Mouse (Mus musculus) lung, embryonic 14.5 days (tissue): ENCODE results near the gene Mul1. TPM values are rescaled to one million over a fixed set of nuclear protein-coding genes. Genes with fewer than 3 reads are reported as not detected.
A peak's percentile ranks its signal among the peaks of the same experiment; 100 is the strongest.

Experiments used
- ATAC-seq: fragments of 200-750 bp; cut with Nextera tagmentation; 2 replicates; pipeline ENCODE4 v1.8.0; 2017; ENCODE audit warnings: mild to moderate bottlenecking, moderate TSS enrichment, moderate library complexity; ENCODE audit not compliant: insufficient read depth
- DNase-seq: peaks from one replicate; pipeline ENCODE4 v3.0.0-alpha.2; 2015
- H3K27ac ChIP-seq: fragments of 300-500 bp; sonication (generic); 2 replicates; pipeline ENCODE4 v1.5.1; 2014; ENCODE audit warnings: low read depth, mild to moderate bottlenecking, moderate library complexity
- H3K27me3 ChIP-seq: fragments of 300-500 bp; sonication (generic); 2 replicates; pipeline ENCODE4 v1.6.1; 2014; ENCODE audit warnings: low read length, control low read depth; ENCODE audit not compliant: insufficient read depth
- H3K36me3 ChIP-seq: fragments of 300-500 bp; sonication (generic); 2 replicates; pipeline ENCODE4 v1.6.1; 2014; ENCODE audit warnings: control low read depth; ENCODE audit not compliant: insufficient read depth
- H3K4me1 ChIP-seq: fragments of 300-500 bp; sonication (generic); 2 replicates; pipeline ENCODE4 v1.6.1; 2014; ENCODE audit warnings: antibody characterized with exemption, control low read depth; ENCODE audit not compliant: insufficient read depth
- H3K4me2 ChIP-seq: fragments of 300-500 bp; sonication (generic); 2 replicates; pipeline ENCODE4 v1.6.1; 2014; ENCODE audit warnings: mild to moderate bottlenecking
- H3K4me3 ChIP-seq: fragments of 300-500 bp; sonication (generic); 2 replicates; pipeline ENCODE4 v1.5.1; 2014; ENCODE audit warnings: low read depth, low read length
- H3K9ac ChIP-seq: fragments of 300-500 bp; sonication (generic); 2 replicates; pipeline ENCODE4 v1.6.1; 2014
- H3K9me3 ChIP-seq: fragments of 300-500 bp; sonication (generic); 2 replicates; pipeline ENCODE4 v1.6.1; 2016; ENCODE audit warnings: low read depth, low read length, control low read depth
- CTCF ChIP-seq: IDR thresholded peaks from 2 replicates; pipeline ENCODE4 v1.5.1; 2016; ENCODE audit warnings: antibody characterized with exemption, low read depth
- WGBS: fragments of 180-500 bp; shearing (Covaris S2); extraction: QIAGEN DNeasy Blood & Tissue Kit; methylation state at CpG from one replicate; pipeline ENCODE4 v1.1.7; 2014; 5-methylcytosine and 5-hydroxymethylcytosine counted together
- polyA plus RNA-seq: library from polyadenylated mRNA; unstranded; fragments of >200 nt; fragmentation: Nextera tagmentation; extraction: Ambion mirVana; gene quantifications from 2 replicates; pipeline ENCODE4 v1.2.1, GENCODE M21; 2014

Mul1 gene
- polyA plus RNA-seq, 1 experiment from 2014 or later = 18.0 TPM

DNA sequence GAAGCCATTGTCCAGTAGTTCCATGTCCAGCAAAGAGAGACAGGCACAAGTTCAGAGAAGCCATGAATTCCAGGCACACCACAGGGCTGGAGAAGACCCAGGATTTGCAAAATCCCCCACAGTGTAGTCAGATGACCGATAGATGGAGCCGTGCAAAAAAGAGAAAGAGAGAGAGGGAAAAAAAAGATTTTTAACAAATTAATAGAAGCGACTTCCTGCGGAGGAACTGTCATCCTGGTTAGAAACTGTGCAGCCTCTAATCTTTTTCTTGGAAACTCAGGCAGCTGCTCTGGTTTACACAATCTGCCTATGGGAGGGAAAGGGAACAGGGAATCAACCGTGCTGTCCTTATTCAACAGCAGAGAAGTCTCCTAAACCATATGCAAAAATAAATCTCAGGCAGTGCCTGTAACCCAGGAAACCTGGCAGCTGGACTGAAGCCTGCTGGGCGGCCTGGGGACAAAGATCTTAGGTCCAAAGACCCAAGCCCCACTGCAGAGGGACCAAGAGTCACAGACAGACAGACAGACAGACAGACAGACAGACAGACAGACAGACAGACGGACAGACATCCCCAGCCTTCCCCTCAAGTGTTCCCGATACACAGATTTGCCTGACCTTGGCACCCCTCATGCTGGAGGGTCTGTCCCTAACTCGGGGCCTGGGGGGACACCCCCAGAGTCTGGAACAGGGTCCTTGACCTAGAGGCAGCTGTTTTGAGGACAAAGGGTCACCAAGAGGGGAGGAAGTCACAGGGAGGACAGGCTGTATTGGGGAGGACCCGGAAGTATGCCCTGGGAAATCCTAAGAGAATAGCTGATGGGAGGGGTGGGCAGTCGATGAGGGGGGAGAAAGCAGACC is 28.7 kb downstream of the Mul1 start:
- WGBS = under 1% methylated on average over 11 of the region's 11 CpGs
- Histone ChIP-seq H3K4me3 (no peak overlapping the region), H3K36me3 (no peaks in the 10 kb centered on the region), H3K27ac (peak overlapping the region; percentile 95), H3K4me2 (peak overlapping the region; percentile 54), H3K27me3 (no peaks in the 10 kb centered on the region; the same call in 1 of the 2 replicates), H3K9ac (0 out of 2 replicates have a peak overlapping the region, but pooled peaks have one; percentile 23), H3K9me3 (no peaks in the 10 kb centered on the region), H3K4me1 (peaks cover 26% of the 10 kb centered on the region)
- DNase-seq (peak; percentile 83), ATAC-seq (peak; percentile 59)
- TF ChIP-seq CTCF = peak; percentile 50

DNA sequence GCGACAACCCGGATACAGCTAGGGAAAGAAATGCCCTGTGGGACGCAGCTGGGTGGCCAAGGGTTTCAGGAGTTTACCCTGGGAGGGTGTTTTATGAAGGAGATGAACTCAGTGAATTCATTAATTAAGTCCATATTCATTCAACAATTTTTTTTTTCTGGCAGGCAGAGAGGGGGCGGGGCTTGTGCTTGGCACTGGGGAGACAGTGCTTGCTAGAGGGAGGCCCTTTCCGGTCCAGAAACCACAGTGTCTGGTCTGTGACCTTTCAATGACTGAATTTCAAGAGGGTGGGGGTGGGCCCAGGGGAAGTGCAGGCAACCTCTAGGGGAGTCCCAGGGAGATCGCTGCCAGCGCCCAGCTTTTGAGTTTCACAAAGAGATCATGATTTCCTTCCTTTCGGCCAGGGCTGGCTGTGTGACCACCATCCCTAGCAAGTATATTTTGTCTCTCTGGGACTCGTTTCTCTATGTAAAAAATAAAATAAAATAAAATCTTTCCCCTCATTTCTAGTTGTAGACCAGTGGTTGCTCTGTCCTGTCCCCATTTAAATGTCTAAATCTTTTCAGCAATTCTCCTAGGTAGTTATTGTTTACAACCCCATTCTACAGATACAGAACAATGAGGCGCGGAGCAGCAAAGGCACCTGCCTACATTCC is 29.5 kb downstream of the Mul1 start:
- H3K4me2 ChIP-seq = peak overlapping the region; percentile 54
- peaks cover 28% of the 10 kb centered on the region for H3K4me1 ChIP-seq
- H3K27me3 ChIP-seq = no peaks in the 10 kb centered on the region; the same call in 1 of the 2 replicates
- H3K36me3 ChIP-seq = no peaks in the 10 kb centered on the region
- 0 out of 2 replicates have a peak overlapping the region, but pooled peaks have one; percentile 23 for H3K9ac ChIP-seq
- peak overlapping the region; percentile 95 for H3K27ac ChIP-seq
- WGBS = 6% methylated on average over 11 of the region's 11 CpGs
- no peaks in the 10 kb centered on the region for H3K9me3 ChIP-seq
- ATAC-seq (peak; percentile 71), DNase-seq (peak; percentile 91)
- 0 out of 2 replicates have a peak, but pooled peaks have one; percentile 1 for TF ChIP-seq CTCF
- H3K4me3 ChIP-seq = no peak overlapping the region; the same call in 1 of the 2 replicates

DNA sequence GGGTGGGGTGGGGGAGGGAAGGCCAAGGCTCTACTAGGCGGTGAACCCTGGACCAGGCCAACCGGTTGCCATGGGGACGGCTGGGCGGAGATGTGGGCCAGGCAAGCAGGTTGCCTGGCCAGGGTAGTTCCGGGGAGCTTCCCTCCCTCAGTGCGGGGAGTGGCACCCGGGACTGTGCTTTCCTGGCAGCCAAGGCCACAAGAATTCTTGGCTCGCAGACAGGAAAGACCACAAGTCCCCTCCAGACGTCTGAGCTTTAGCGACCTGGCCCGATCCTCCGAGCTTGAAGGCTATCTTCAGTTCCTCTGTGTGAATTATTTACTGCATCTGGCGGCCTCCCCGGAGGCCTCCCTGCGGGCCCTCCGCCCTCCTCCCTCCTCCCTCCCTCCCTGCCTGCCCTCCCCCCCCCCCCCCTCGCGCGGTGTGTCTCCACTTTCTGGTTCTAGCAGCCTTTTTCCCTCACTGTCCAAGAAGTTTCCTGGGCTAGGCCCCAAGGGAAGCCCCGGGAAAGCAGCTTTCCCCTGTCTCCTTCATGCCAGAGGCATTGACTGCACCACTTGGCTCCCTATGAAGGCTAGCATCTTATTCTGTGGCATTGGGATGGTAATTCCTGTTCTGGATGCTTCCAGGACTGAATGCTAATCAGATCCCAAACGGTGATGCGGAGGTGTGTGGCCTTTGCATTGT is 30.3 kb downstream of the Mul1 start:
- 1% methylated on average over 20 of the region's 22 CpGs for WGBS
- Histone ChIP-seq H3K4me2 (peak overlapping the region; percentile 54), H3K4me3 (peak overlapping the region; percentile 10; the same call in 1 of the 2 replicates), H3K27ac (peak overlapping the region; percentile 55), H3K9me3 (no peaks in the 10 kb centered on the region), H3K36me3 (no peaks in the 10 kb centered on the region), H3K4me1 (peaks cover 36% of the 10 kb centered on the region), H3K9ac (no peak overlapping the region), H3K27me3 (no peaks in the 10 kb centered on the region; the same call in 1 of the 2 replicates)
- DNase-seq = peak; percentile 93
- peak; percentile 73 for ATAC-seq
- TF ChIP-seq CTCF = no peak

DNA sequence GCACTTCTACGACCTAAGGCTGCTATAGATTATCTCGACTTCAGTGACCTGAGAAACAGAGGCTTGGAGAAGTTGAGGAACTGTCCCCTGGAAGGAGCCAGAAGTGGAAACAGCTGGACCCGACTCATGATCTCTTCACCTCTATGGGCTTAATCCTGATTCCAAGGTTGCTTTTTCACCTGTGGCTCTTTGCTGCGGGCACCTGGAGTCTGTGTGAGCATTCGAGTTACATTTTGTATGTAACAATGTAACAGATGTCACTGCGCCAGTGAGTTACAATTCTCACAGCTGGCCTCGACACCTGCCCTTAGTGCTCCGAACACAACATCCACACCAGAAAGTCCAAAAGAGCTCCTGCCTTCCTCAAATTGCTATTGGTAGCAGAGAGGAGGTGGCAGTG is 31.0 kb downstream of the Mul1 start:
- no peak for TF ChIP-seq CTCF
- Histone ChIP-seq H3K4me3 (no peak overlapping the region), H3K27ac (peak overlapping the region; percentile 55; the same call in 1 of the 2 replicates), H3K9me3 (no peaks in the 10 kb centered on the region), H3K27me3 (no peaks in the 10 kb centered on the region; the same call in 1 of the 2 replicates), H3K36me3 (no peaks in the 10 kb centered on the region), H3K4me1 (peaks cover 36% of the 10 kb centered on the region), H3K4me2 (peak overlapping the region; percentile 54; the same call in 1 of the 2 replicates), H3K9ac (no peak overlapping the region; the same call in 1 of the 2 replicates)
- ATAC-seq (no peak), DNase-seq (no peak)
- WGBS = 41% methylated on average over 8 of the region's 8 CpGs

DNA sequence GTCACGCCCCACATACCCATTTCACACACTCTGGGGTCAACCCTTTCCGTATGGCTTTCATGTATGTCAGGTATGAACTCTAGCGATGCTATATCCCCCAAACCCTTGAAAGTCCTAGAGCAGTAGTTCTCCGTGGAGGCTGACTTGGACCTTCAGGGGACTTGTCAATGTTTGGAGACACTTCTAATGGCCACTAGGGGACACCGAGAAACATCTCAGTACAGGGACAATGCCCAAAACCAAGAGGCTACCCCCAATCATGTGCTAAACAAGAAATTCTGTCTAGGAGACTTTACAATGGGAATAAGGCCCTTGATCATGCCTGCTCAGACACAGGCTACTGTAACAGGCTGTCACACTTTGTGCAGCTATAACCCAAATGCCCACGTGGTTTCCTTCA is 32.2 kb downstream of the Mul1 start:
- H3K4me3 ChIP-seq = no peak overlapping the region
- no peak for ATAC-seq

DNA sequence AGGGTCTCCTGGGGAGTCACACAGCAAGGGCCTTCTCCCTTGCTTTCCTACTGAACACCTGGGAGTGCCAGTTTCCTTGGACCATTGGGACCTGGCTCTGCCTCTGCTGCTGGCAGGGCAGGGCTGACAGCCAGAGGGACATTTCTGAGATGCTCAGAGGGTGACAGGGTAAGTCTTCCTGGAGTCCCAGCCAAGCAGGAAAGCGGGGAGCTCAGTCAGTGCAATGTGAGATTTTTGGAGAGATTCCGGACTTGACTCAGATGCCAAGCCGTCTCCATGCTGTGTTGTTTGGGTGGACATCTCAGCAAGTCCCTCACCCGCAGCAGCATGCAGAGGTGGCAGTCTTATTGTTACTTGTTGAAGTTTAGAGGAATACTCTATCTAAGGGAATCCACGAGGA is 33.0 kb downstream of the Mul1 start:
- Histone ChIP-seq H3K9ac (no peak overlapping the region), H3K9me3 (no peaks in the 10 kb centered on the region), H3K27me3 (no peaks in the 10 kb centered on the region; the same call in 1 of the 2 replicates), H3K4me1 (peaks cover 39% of the 10 kb centered on the region), H3K4me3 (no peak overlapping the region), H3K27ac (no peak overlapping the region), H3K4me2 (no peak overlapping the region), H3K36me3 (no peaks in the 10 kb centered on the region)
- WGBS = 75% methylated on average over 5 of the region's 5 CpGs
- TF ChIP-seq CTCF = no peak
- no peak for ATAC-seq
- no peak for DNase-seq

More for the DNA sequence above, 32.2 kb downstream of the Mul1 start:
- H3K27ac ChIP-seq = no peak overlapping the region
- TF ChIP-seq CTCF = peak; percentile 49
- no peak overlapping the region for H3K9ac ChIP-seq
- H3K27me3 ChIP-seq = no peaks in the 10 kb centered on the region; the same call in 1 of the 2 replicates
- H3K4me1 ChIP-seq = peaks cover 39% of the 10 kb centered on the region
- peak; percentile 15 for DNase-seq
- H3K4me2 ChIP-seq = no peak overlapping the region
- H3K9me3 ChIP-seq = no peaks in the 10 kb centered on the region
- WGBS = 72% methylated on average over 6 of the region's 6 CpGs
- no peaks in the 10 kb centered on the region for H3K36me3 ChIP-seq
